Mouse (Mus musculus) MN1 (cell line): ENCODE data around the gene Htra1.

ENCODE experiments used
- DNase-seq: peaks from one replicate; pipeline ENCODE4 v3.0.0-alpha.2; 2016; ENCODE audit warnings: low spot score

The Htra1 gene

DNA sequence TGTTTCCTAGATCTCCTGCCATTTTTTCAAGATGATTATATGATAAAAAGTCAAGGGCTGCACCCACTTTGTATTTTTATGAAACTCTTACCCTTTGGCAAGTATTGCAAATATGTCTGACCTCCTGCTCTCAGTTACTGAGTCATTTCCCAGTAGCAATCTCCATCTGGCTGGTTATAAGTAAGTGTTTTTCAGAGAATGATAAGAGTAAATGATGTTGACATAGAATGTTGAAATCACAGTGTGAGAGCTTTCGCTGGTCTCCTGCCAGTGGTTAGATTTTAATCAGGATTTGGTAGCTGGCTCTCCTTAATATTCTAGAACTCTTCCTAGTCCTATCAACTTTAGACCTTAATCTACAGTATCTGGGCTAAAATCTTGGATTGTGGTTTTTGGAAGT lies 76.0 kb downstream of the Htra1 start:
- no peak for DNase-seq

GRCm38 (mm10) chr7:131019181-131019580 lies 83.3 kb downstream of the Htra1 start:
- DNase-seq = no peak

GRCm38 (mm10) chr7:131024807-131025206 lies 88.9 kb downstream of the Htra1 start:
- no peak for DNase-seq

GRCm38 (mm10) chr7:131027557-131027956 lies 91.6 kb downstream of the Htra1 start:
- DNase-seq = no peak

- no peak for DNase-seq
Measured at GRCm38 (mm10) chr7:131031755-131032154, 95.8 kb downstream of the Htra1 start, which contains the start of gene Dmbt1. TSS of gene Dmbt1 (plus strand) at chr7:131032053.
